Mouse (Mus musculus) bone marrow macrophage, adult 2 months (primary cell): Measurements from ENCODE around the gene Hist1h3f. TPM values are rescaled to one million over a fixed set of nuclear protein-coding genes. Genes with fewer than 3 reads are reported as not detected.

ENCODE experiments used
- H3K27ac ChIP-seq: 2 replicates; pipeline ENCODE4 v1.5.1; 2012; ENCODE audit warnings: low read depth, low read length; ENCODE audit not compliant: insufficient read depth
- H3K4me1 ChIP-seq: 2 replicates; pipeline ENCODE4 v1.6.1; 2012; ENCODE audit warnings: low read length; ENCODE audit not compliant: control insufficient read depth, insufficient read depth
- H3K4me3 ChIP-seq: 2 replicates; pipeline ENCODE4 v1.5.1; 2012; ENCODE audit warnings: mild to moderate bottlenecking, low read length, moderate library complexity; ENCODE audit not compliant: insufficient read depth
- CTCF ChIP-seq: IDR thresholded peaks from 2 replicates; pipeline ENCODE4 v1.5.1; 2012; ENCODE audit warnings: low read depth, mild to moderate bottlenecking, low read length, moderate library complexity
- POLR2A ChIP-seq: IDR thresholded peaks from 2 replicates; pipeline ENCODE4 v1.6.1; 2012; ENCODE audit warnings: mild to moderate bottlenecking, low read depth, low read length, borderline replicate concordance
- polyA plus RNA-seq: library from polyadenylated mRNA; stranded (reverse); fragments of >200 nt; gene quantifications from 2 replicates; pipeline ENCODE4 v1.2.4, GENCODE M21; 2012; ENCODE audit not compliant: missing spikeins, insufficient read depth, insufficient read length

Gene Hist1h3f
- polyA plus RNA-seq, 1 experiment = 0.80 TPM

DNA sequence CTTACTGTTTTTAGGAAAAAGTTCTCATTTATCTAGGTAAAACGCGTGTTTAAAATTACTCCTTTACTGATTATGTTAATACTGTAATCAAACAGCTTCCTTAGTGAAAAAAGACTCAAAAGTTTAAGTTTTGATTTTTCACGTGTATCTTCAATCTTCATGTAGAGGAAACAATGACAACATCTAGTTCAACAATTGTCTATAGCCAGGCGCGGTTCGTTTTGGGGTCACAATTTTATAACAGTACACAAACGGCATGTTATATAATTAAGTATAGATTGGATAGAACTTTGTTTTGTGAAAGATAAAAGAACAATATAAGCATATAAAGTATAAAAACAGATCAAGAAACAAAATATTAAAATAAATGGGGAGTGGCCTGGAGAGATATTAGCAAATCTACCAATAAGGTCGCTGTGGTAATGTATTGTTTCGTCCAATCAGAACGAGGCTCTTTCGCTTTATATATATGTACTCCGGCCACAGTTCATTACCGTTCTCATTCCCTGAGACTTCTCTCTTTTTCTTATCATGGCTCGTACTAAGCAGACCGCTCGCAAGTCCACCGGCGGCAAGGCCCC lies 31.5 kb downstream of the Hist1h3f start, which contains the start of gene Hist1h3d:
Gene Hist1h3d (plus strand): TSS at position 493 of the 581 bp plus-strand sequence.
- Histone ChIP-seq H3K4me1 (peaks cover 10% of the 10 kb centered on the region), H3K4me3 (peak within 1 kb of the TSS; percentile 63), H3K27ac (peak within 1 kb of the TSS; percentile 83)
- no peak for TF ChIP-seq POLR2A
- TF ChIP-seq CTCF = no peak

DNA sequence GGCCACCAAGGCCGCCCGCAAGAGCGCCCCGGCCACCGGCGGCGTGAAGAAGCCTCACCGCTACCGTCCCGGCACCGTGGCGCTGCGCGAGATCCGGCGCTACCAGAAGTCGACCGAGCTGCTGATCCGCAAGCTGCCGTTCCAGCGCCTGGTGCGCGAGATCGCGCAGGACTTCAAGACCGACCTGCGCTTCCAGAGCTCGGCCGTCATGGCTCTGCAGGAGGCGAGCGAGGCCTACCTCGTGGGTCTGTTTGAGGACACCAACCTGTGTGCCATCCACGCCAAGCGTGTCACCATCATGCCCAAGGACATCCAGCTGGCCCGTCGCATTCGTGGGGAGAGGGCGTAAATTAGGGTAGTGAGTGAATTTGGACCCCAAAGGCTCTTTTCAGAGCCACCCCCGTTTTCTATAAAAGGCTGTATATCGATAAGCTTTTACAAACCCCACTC lies 32.0 kb downstream of the Hist1h3f start:
- Histone ChIP-seq H3K4me1 (peaks cover 12% of the 10 kb centered on the region), H3K4me3 (peak overlapping the region; percentile 63), H3K27ac (peak overlapping the region; percentile 81)

DNA sequence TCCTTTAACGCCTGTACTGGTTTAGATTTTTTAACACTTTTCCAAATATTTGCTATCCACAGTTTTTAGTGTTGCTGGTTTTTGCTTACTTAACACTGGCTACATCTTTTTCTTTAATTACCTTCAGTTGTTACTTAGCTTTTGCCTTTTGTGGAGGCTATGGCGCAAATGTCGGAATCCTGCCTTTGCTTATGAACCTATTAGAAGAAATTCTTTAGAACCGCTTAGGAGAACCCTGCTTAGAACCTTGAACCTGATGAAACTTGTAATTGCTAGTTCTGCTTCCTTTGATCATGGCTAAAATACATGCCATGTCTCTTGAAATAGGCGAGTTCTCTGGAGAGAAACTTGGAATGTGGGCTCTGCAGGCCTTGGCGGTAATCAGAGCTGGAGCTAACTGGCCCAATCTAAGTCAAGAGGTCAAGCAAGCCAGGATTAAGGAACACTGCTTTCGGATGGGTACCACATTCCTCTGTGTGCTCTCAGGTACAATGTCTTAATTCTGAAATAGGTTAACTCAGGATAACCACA lies 32.6 kb downstream of the Hist1h3f start:
- Histone ChIP-seq H3K4me1 (peaks cover 12% of the 10 kb centered on the region), H3K27ac (peak overlapping the region; percentile 81), H3K4me3 (peak overlapping the region; percentile 63)
- TF ChIP-seq POLR2A (no peak), CTCF (no peak)

DNA sequence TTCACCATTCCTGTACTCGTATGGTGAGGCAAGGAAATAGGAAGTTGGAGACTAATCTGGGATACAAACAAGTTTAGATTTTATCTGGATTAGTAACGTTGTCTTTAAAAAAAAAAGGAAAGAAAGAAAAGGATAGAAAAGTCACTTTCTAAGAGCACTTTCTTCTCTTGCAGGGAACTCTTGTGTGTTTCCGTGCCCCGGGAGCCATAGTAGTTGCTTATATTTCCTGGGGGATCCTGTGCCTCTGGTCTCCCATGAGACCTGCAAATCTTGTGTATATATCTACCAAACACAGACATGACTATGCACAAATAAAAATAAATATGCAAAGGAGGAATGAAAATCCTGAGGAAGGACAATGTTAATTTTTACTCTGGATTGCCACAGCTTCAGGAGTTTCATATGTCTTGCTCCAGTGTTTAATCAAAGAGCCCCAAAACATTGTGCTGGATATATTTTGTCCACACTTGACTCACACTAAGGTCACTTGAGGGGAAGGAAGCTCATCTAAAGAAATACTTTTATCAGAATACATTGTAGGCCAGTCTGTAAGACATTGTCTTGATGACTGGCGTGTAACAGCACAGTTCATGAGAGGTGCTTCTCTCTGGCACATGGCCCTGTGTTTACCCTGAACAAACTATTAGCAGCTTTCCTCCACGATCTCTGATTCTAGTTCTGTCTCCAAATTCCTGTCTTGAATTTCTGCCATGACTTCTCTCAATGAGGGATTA lies 33.2 kb downstream of the Hist1h3f start:
- Histone ChIP-seq H3K27ac (peak overlapping the region; percentile 81; the same call in 1 of the 2 replicates), H3K4me3 (peak overlapping the region; percentile 63), H3K4me1 (peaks cover 12% of the 10 kb centered on the region)
- TF ChIP-seq POLR2A (no peak), CTCF (no peak)

DNA sequence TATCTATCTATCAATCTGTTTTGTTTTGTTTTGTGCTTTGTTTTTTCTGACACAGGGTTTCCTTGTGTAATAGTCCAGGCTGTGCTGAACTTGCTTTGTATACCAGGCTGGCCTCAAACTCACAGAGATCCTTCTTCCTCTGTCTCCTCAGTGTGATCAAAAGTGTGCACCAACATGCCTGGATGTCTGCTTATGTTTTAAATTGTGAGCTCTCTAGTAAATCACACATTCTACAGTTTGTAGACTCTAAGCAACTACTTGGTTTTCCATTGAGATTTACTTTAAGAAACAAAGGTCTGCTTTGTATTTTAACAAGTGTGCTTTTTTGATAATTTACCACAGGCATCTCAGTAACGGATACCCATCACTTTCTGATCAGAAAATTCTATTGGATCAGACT lies 34.0 kb downstream of the Hist1h3f start:
- no peak overlapping the region for H3K4me3 ChIP-seq
- peaks cover 16% of the 10 kb centered on the region for H3K4me1 ChIP-seq
- H3K27ac ChIP-seq = no peak overlapping the region
- TF ChIP-seq POLR2A = no peak
- no peak for TF ChIP-seq CTCF

DNA sequence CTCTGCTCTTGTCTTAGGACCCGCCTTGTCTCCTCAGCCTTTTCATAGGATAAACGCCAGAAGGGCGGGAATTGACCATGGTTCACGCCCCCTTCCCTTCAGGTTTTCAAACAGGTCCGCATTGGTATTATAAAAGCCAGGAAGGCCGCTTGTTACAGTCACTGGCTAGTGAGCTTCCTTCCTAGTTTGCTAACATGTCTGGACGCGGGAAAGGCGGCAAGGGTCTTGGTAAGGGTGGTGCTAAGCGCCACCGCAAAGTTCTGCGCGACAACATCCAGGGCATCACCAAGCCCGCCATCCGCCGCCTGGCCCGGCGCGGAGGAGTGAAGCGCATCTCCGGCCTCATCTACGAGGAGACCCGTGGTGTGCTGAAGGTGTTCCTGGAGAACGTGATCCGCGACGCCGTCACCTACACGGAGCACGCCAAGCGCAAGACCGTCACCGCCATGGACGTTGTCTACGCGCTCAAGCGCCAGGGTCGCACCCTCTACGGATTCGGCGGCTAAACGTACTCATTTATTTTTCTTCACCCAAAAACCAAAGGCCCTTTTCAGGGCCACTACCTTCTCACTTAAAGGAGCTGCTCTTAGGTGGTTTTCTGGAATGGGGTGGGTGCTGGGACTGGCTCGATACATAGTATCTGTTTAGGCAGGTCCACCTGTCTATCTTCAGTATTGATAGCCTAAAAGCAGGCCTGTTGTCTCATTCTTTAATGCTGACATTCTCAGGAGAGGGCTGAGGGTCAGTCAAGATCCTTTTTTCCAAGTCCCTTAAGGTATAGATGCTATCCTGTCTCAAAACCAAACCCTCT lies 37.8 kb downstream of the Hist1h3f start, which contains the start of gene Hist1h4d:
Gene Hist1h4d (plus strand): TSS at position 191 of the 811 bp plus-strand sequence.
- TF ChIP-seq POLR2A (peak; percentile 96), CTCF (no peak)
- H3K27ac ChIP-seq = peak within 1 kb of the TSS; percentile 75
- H3K4me3 ChIP-seq = peak within 1 kb of the TSS; percentile 57
- H3K4me1 ChIP-seq = peaks cover 26% of the 10 kb centered on the region

DNA sequence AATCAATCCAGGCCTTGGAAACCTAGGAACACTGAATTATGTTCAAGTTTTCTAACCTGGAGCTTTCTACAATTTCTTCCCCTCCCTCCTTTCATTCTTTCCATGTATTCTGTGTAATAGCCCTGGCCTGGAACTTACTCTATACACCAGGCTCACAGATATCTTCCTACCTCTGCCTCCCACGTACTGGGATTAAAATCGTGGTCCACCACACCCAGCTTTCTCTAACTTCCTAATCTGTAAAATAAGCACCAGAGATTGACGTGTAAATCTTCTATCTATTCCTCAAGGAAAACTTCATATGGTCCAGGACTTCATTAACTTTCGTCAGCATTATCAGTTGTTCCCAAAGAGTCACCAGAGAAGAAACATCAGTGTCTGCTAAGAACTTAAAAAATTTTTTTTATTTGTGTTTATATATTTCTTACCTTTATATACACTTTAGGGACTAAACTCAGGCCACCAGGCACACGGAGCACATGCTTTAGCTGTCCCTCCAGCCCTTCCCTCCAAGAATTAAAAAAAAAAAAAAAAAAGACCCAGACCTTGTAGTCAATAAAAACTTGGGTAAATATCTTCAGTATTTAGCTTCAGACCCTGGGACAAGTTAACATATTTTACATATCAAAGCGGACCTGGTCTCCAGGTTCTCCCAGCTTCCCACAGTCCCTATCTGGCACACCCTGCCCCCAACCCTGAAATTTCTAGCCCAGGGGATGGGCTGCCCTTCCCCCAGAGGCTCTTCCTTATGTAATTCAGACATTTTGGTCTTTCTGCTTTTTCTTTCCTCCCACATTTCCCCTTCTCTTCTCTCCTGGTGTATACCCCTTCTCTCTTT lies 38.6 kb downstream of the Hist1h3f start:
- peaks cover 23% of the 10 kb centered on the region for H3K4me1 ChIP-seq

DNA sequence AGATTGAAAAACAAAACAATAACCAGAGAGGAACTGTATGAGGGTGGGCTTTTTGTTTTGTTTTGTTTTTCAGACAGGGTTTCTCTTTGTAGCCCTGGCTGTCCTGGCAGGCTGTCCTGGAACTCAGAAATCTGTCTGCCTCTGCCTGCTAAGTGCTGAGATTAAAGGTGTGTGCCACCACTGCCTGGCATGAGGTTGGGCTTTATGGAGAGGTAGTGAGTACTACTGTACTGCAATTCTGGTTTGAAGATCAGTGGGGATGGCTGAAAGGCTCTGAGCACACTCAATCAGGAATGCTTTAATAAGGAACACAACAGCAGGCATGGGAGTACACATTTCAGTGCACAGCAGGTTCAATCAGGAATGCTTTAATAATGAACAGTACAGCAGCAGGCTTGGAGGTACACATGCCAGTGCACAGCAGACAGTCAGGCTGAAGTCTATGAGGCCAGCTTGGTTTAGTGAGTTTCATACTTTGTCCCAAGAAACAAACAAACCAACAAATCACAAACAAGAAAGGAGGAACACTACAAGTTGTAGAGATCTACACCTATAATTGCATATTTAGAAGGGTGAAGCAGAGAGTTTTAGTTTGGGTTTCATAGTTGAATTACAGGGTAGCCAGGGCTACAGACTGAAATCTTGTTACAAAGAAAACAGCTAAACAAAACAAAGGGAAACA lies 39.7 kb downstream of the Hist1h3f start:
- Histone ChIP-seq H3K4me3 (no peak overlapping the region), H3K27ac (peak overlapping the region; percentile 75), H3K4me1 (peaks cover 21% of the 10 kb centered on the region)
- TF ChIP-seq POLR2A (no peak), CTCF (no peak)

More for the DNA sequence above, 38.6 kb downstream of the Hist1h3f start:
- H3K4me3 ChIP-seq = peak overlapping the region; percentile 57
- TF ChIP-seq POLR2A = no peak
- H3K27ac ChIP-seq = peak overlapping the region; percentile 75
